Mouse (Mus musculus): Measurements from ENCODE around the gene Tapbpl. TPM values are rescaled to one million over a fixed set of nuclear protein-coding genes. Genes with fewer than 3 reads are reported as not detected.
A peak's percentile ranks its signal among the peaks of the same experiment; 100 is the strongest.

Gene Tapbpl
- total RNA-seq (2014; rRNA removed), result 4.5 and 7.0 TPM in 2 replicates
- polyA plus RNA-seq (2015; fragmentation: Nextera tagmentation; extraction: Ambion mirVana), result 7.0 and 7.8 TPM in 2 replicates

GRCm38 (mm10) chr6:125231117-125232044, at the start of gene Tapbpl:
Gene Tapbpl, minus strand, starts transcription at chr6:125231860.
- no peaks in the 10 kb centered on the region for H3K36me3 ChIP-seq (ENCODE audit: insufficient read depth, low read length)
- ATAC-seq (peak; percentile 82), DNase-seq (ENCODE audit: low spot score) (peak; percentile 78)
- peak within 1 kb of the TSS; percentile 61 for H3K9ac ChIP-seq (replicated peaks; ENCODE audit: low read length)
- H3K9me3 ChIP-seq (ENCODE audit: low read length), result no peaks in the 10 kb centered on the region
- peak within 1 kb of the TSS; percentile 80 for H3K27ac ChIP-seq
- no peaks in the 10 kb centered on the region for H3K27me3 ChIP-seq (ENCODE audit: insufficient read depth, low read length)
- H3K4me2 ChIP-seq (ENCODE audit: low read depth, low read length), result peak within 1 kb of the TSS; percentile 89
- TF ChIP-seq CTCF (IDR thresholded peaks at IDR 0.05; ENCODE audit: low read depth), result no peak
- peaks cover 10% of the 10 kb centered on the region; the same call in 1 of the 2 replicates for H3K4me1 ChIP-seq (ENCODE audit: insufficient read depth, low read length)
- H3K4me3 ChIP-seq (ENCODE audit: low read length), result peak within 1 kb of the TSS; percentile 44
- 9% methylated on average over 16 of the region's 16 CpGs for WGBS

- Histone ChIP-seq H3K4me1 (ENCODE audit: insufficient read depth, low read length) (no peaks in the 10 kb centered on the region), H3K9ac (replicated peaks; ENCODE audit: low read length) (no peak overlapping the region), H3K27me3 (ENCODE audit: insufficient read depth, low read length) (no peaks in the 10 kb centered on the region), H3K27ac (no peak overlapping the region), H3K4me2 (ENCODE audit: low read depth, low read length) (no peak overlapping the region), H3K36me3 (ENCODE audit: insufficient read depth, low read length) (no peaks in the 10 kb centered on the region), H3K9me3 (ENCODE audit: low read length) (no peaks in the 10 kb centered on the region), H3K4me3 (ENCODE audit: low read length) (no peak overlapping the region)
- no peak for ATAC-seq
- no peak for TF ChIP-seq CTCF (IDR thresholded peaks at IDR 0.05; ENCODE audit: low read depth)
- WGBS, result 56% methylated on average over 8 of the region's 8 CpGs
- DNase-seq (ENCODE audit: low spot score), result no peak
These were observed 48.1 kb upstream of the Tapbpl start for GRCm38 (mm10) chr6:125279729-125280128.

- DNase-seq (ENCODE audit: low spot score), result peak; percentile 74
- H3K9ac ChIP-seq (replicated peaks; ENCODE audit: low read length), result no peak overlapping the region
These were observed 43.3 kb upstream of the Tapbpl start for GRCm38 (mm10) chr6:125274841-125275563.

GRCm38 (mm10) chr6:125272228-125272785, 40.6 kb upstream of the Tapbpl start:
- Histone ChIP-seq H3K4me3 (ENCODE audit: low read length) (no peak overlapping the region), H3K27ac (no peak overlapping the region), H3K9me3 (ENCODE audit: low read length) (no peaks in the 10 kb centered on the region), H3K9ac (replicated peaks; ENCODE audit: low read length) (no peak overlapping the region), H3K27me3 (ENCODE audit: insufficient read depth, low read length) (no peaks in the 10 kb centered on the region), H3K4me2 (ENCODE audit: low read depth, low read length) (no peak overlapping the region), H3K4me1 (ENCODE audit: insufficient read depth, low read length) (no peaks in the 10 kb centered on the region), H3K36me3 (ENCODE audit: insufficient read depth, low read length) (no peaks in the 10 kb centered on the region)
- WGBS, result 73% methylated on average over 10 of the region's 10 CpGs
- TF ChIP-seq CTCF (IDR thresholded peaks at IDR 0.05; ENCODE audit: low read depth), result no peak
- DNase-seq (ENCODE audit: low spot score) (no peak), ATAC-seq (no peak)

More at GRCm38 (mm10) chr6:125274841-125275563, 43.3 kb upstream of the Tapbpl start:
- no peaks in the 10 kb centered on the region for H3K36me3 ChIP-seq (ENCODE audit: insufficient read depth, low read length)
- no peak overlapping the region for H3K4me2 ChIP-seq (ENCODE audit: low read depth, low read length)
- TF ChIP-seq CTCF (IDR thresholded peaks at IDR 0.05; ENCODE audit: low read depth), result peak; percentile 68
- H3K27ac ChIP-seq, result no peak overlapping the region
- no peaks in the 10 kb centered on the region for H3K4me1 ChIP-seq (ENCODE audit: insufficient read depth, low read length)
- H3K9me3 ChIP-seq (ENCODE audit: low read length), result no peaks in the 10 kb centered on the region
- 58% methylated on average over 15 of the region's 15 CpGs for WGBS
- H3K4me3 ChIP-seq (ENCODE audit: low read length), result no peak overlapping the region
- ATAC-seq, result 0 out of 2 replicates have a peak, but pooled peaks have one; percentile 38
- H3K27me3 ChIP-seq (ENCODE audit: insufficient read depth, low read length), result no peaks in the 10 kb centered on the region

- H3K9ac ChIP-seq (replicated peaks; ENCODE audit: low read length), result no peak overlapping the region
- peak overlapping the region; percentile 46 for H3K4me2 ChIP-seq (ENCODE audit: low read depth, low read length)
- no peak overlapping the region for H3K27ac ChIP-seq
- H3K4me3 ChIP-seq (ENCODE audit: low read length), result no peak overlapping the region
- H3K27me3 ChIP-seq (ENCODE audit: insufficient read depth, low read length), result no peaks in the 10 kb centered on the region
- no peaks in the 10 kb centered on the region for H3K4me1 ChIP-seq (ENCODE audit: insufficient read depth, low read length)
- ATAC-seq, result peak; percentile 91
- no peaks in the 10 kb centered on the region for H3K36me3 ChIP-seq (ENCODE audit: insufficient read depth, low read length)
- DNase-seq (ENCODE audit: low spot score), result peak; percentile 95
- WGBS, result 20% methylated on average over 17 of the region's 17 CpGs
- peak; percentile 97 for TF ChIP-seq CTCF (IDR thresholded peaks at IDR 0.05; ENCODE audit: low read depth)
- H3K9me3 ChIP-seq (ENCODE audit: low read length), result no peaks in the 10 kb centered on the region
These were observed 40.0 kb upstream of the Tapbpl start for GRCm38 (mm10) chr6:125271455-125272227.

GRCm38 (mm10) chr6:125268799-125269198, 37.1 kb upstream of the Tapbpl start:
- H3K9ac ChIP-seq (replicated peaks; ENCODE audit: low read length), result no peak overlapping the region
- 46% methylated on average over 6 of the region's 6 CpGs for WGBS
- TF ChIP-seq CTCF (IDR thresholded peaks at IDR 0.05; ENCODE audit: low read depth), result no peak
- H3K27me3 ChIP-seq (ENCODE audit: insufficient read depth, low read length), result no peaks in the 10 kb centered on the region
- no peak overlapping the region for H3K27ac ChIP-seq
- H3K36me3 ChIP-seq (ENCODE audit: insufficient read depth, low read length), result no peaks in the 10 kb centered on the region
- no peak overlapping the region for H3K4me3 ChIP-seq (ENCODE audit: low read length)
- no peak for DNase-seq (ENCODE audit: low spot score)
- no peaks in the 10 kb centered on the region for H3K4me1 ChIP-seq (ENCODE audit: insufficient read depth, low read length)
- no peak for ATAC-seq
- no peak overlapping the region for H3K4me2 ChIP-seq (ENCODE audit: low read depth, low read length)
- no peaks in the 10 kb centered on the region for H3K9me3 ChIP-seq (ENCODE audit: low read length)

Data from hindbrain, postnatal 0 days (tissue).